Mouse (Mus musculus): Measurements from ENCODE around the gene Mrpl53. TPM values are rescaled to one million over a fixed set of nuclear protein-coding genes. Genes with fewer than 3 reads are reported as not detected.

The Mrpl53 gene
- total and polyA plus RNA-seq, 2 experiments = 73.8 to 78.2 TPM

- peak overlapping the region; percentile 93; the same call in 1 of the 2 replicates for H3K4me3 ChIP-seq (ENCODE audit: insufficient read depth, low read depth, low read length)
- peaks cover 4% of the 10 kb centered on the region; the same call in 1 of the 2 replicates for H3K79me2 ChIP-seq (ENCODE audit: control insufficient read depth, insufficient read depth, low read length)
- H3K27ac ChIP-seq (replicated peaks; ENCODE audit: insufficient read depth, low read depth, low read length) = no peak overlapping the region
- TF ChIP-seq POLR2A (IDR thresholded peaks at IDR 0.05; ENCODE audit: extremely low read depth, insufficient read depth, low read length) (no peak), CTCF (IDR thresholded peaks at IDR 0.05; ENCODE audit: low read depth, low read length) (no peak)
- no peaks in the 10 kb centered on the region for H3K36me3 ChIP-seq (ENCODE audit: control insufficient read depth, insufficient read depth, low read length)
- no peak for DNase-seq (ENCODE audit: extremely low read depth, low read depth, low spot score)
- 67% methylated on average over 11 of the region's 11 CpGs for WGBS
- peaks cover 20% of the 10 kb centered on the region for H3K4me1 ChIP-seq (ENCODE audit: control insufficient read depth, insufficient read depth, low read length)
- H3K27me3 ChIP-seq (ENCODE audit: control insufficient read depth, insufficient read depth, low read length) = no peaks in the 10 kb centered on the region
- peak overlapping the region; percentile 93; the same call in 1 of the 2 replicates for H3K9ac ChIP-seq (ENCODE audit: low read depth, low read length)
Measured at GRCm38 (mm10) chr6:83116373-83117164, 7.7 kb downstream of the Mrpl53 start.

- Histone ChIP-seq H3K27ac (replicated peaks; ENCODE audit: insufficient read depth, low read depth, low read length) (no peak overlapping the region), H3K79me2 (ENCODE audit: control insufficient read depth, insufficient read depth, low read length) (peaks cover 4% of the 10 kb centered on the region; the same call in 1 of the 2 replicates), H3K4me3 (ENCODE audit: insufficient read depth, low read depth, low read length) (no peak overlapping the region), H3K27me3 (ENCODE audit: control insufficient read depth, insufficient read depth, low read length) (no peaks in the 10 kb centered on the region), H3K36me3 (ENCODE audit: control insufficient read depth, insufficient read depth, low read length) (no peaks in the 10 kb centered on the region), H3K9ac (ENCODE audit: low read depth, low read length) (no peak overlapping the region), H3K4me1 (ENCODE audit: control insufficient read depth, insufficient read depth, low read length) (peaks cover 20% of the 10 kb centered on the region)
- 84% methylated on average over 4 of the region's 4 CpGs for WGBS
- no peak for TF ChIP-seq CTCF (IDR thresholded peaks at IDR 0.05; ENCODE audit: low read depth, low read length)
- TF ChIP-seq POLR2A (IDR thresholded peaks at IDR 0.05; ENCODE audit: extremely low read depth, insufficient read depth, low read length) = no peak
- DNase-seq (ENCODE audit: extremely low read depth, low read depth, low spot score) = no peak
Measured at GRCm38 (mm10) chr6:83117165-83117438, 8.3 kb downstream of the Mrpl53 start.

GRCm38 (mm10) chr6:83117616-83118015, 8.8 kb downstream of the Mrpl53 start:
- DNase-seq (ENCODE audit: extremely low read depth, low read depth, low spot score) = no peak
- H3K27ac ChIP-seq (replicated peaks; ENCODE audit: insufficient read depth, low read depth, low read length) = no peak overlapping the region
- no peaks in the 10 kb centered on the region for H3K27me3 ChIP-seq (ENCODE audit: control insufficient read depth, insufficient read depth, low read length)
- peaks cover 4% of the 10 kb centered on the region; the same call in 1 of the 2 replicates for H3K79me2 ChIP-seq (ENCODE audit: control insufficient read depth, insufficient read depth, low read length)
- no peak overlapping the region for H3K9ac ChIP-seq (ENCODE audit: low read depth, low read length)
- 83% methylated on average over 13 of the region's 13 CpGs for WGBS
- H3K4me3 ChIP-seq (ENCODE audit: insufficient read depth, low read depth, low read length) = no peak overlapping the region
- TF ChIP-seq POLR2A (IDR thresholded peaks at IDR 0.05; ENCODE audit: extremely low read depth, insufficient read depth, low read length) (no peak), CTCF (IDR thresholded peaks at IDR 0.05; ENCODE audit: low read depth, low read length) (no peak)
- H3K36me3 ChIP-seq (ENCODE audit: control insufficient read depth, insufficient read depth, low read length) = no peaks in the 10 kb centered on the region
- peaks cover 20% of the 10 kb centered on the region for H3K4me1 ChIP-seq (ENCODE audit: control insufficient read depth, insufficient read depth, low read length)

- TF ChIP-seq CTCF (IDR thresholded peaks at IDR 0.05; ENCODE audit: low read depth, low read length) = no peak
- no peak for TF ChIP-seq POLR2A (IDR thresholded peaks at IDR 0.05; ENCODE audit: extremely low read depth, insufficient read depth, low read length)
- WGBS = 81% methylated on average over 11 of the region's 11 CpGs
- Histone ChIP-seq H3K9ac (ENCODE audit: low read depth, low read length) (no peak overlapping the region), H3K4me1 (ENCODE audit: control insufficient read depth, insufficient read depth, low read length) (peaks cover 20% of the 10 kb centered on the region), H3K36me3 (ENCODE audit: control insufficient read depth, insufficient read depth, low read length) (no peaks in the 10 kb centered on the region; the same call in 1 of the 2 replicates), H3K79me2 (ENCODE audit: control insufficient read depth, insufficient read depth, low read length) (peaks cover 4% of the 10 kb centered on the region; the same call in 1 of the 2 replicates), H3K27ac (replicated peaks; ENCODE audit: insufficient read depth, low read depth, low read length) (no peak overlapping the region), H3K27me3 (ENCODE audit: control insufficient read depth, insufficient read depth, low read length) (no peaks in the 10 kb centered on the region), H3K4me3 (ENCODE audit: insufficient read depth, low read depth, low read length) (no peak overlapping the region)
- DNase-seq (ENCODE audit: extremely low read depth, low read depth, low spot score) = no peak
Measured at GRCm38 (mm10) chr6:83118369-83118768, 9.5 kb downstream of the Mrpl53 start.

- H3K36me3 ChIP-seq (ENCODE audit: control insufficient read depth, insufficient read depth, low read length) = no peaks in the 10 kb centered on the region; the same call in 1 of the 2 replicates
- 87% methylated on average over 14 of the region's 14 CpGs for WGBS
- peaks cover 4% of the 10 kb centered on the region; the same call in 1 of the 2 replicates for H3K79me2 ChIP-seq (ENCODE audit: control insufficient read depth, insufficient read depth, low read length)
- H3K9ac ChIP-seq (ENCODE audit: low read depth, low read length) = no peak overlapping the region
- H3K4me1 ChIP-seq (ENCODE audit: control insufficient read depth, insufficient read depth, low read length) = peaks cover 18% of the 10 kb centered on the region
- no peak for DNase-seq (ENCODE audit: extremely low read depth, low read depth, low spot score)
- no peak overlapping the region for H3K4me3 ChIP-seq (ENCODE audit: insufficient read depth, low read depth, low read length)
- no peak overlapping the region for H3K27ac ChIP-seq (replicated peaks; ENCODE audit: insufficient read depth, low read depth, low read length)
- no peak for TF ChIP-seq POLR2A (IDR thresholded peaks at IDR 0.05; ENCODE audit: extremely low read depth, insufficient read depth, low read length)
- no peak for TF ChIP-seq CTCF (IDR thresholded peaks at IDR 0.05; ENCODE audit: low read depth, low read length)
- H3K27me3 ChIP-seq (ENCODE audit: control insufficient read depth, insufficient read depth, low read length) = no peaks in the 10 kb centered on the region
Measured at GRCm38 (mm10) chr6:83118825-83119733, 10.2 kb downstream of the Mrpl53 start.
